In the genomic region with DNA sequence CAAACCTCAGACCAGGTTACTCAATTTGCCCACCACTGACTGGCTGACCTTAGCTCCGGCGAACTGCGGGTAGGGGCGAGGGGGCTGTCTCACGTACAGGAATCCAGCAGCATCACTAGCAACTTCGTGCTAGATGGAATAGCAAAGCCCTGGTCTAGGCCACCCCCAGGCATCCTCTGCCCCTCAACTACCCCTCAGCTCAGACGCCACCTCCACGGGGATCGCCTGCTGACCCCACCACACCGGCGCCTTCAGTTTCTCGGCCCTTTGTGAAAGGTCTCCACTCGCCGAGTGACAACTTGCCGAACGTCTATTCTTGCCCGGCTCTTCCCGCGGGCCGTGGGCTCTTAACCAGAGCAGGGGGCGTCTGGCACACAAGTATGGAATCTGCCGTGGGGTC, we compare ENCODE assay signal across 8 mouse cellular contexts. TPM values are rescaled to one million over a fixed set of nuclear protein-coding genes. Genes with fewer than 3 reads are reported as not detected.
DNase-seq lines count a peak whose midpoint lies in the region; ATAC-seq and TF ChIP-seq lines count a peak whose summit lies in the region.

No protein-coding gene starts in this region.

- no peak for TF ChIP-seq POLR2A in spleen, adult 2 months (IDR thresholded peaks at IDR 0.05; ENCODE audit: low read depth, low read length)

- peak overlapping the region; percentile 82 for H3K4me3 ChIP-seq in spleen, adult 2 months (ENCODE audit: extremely low read depth, insufficient read depth, insufficient read length)
- peak overlapping the region; percentile 82 for H3K4me3 ChIP-seq in limb, embryonic 11.5 days (ENCODE audit: low read depth, low read length)
- H3K4me3 ChIP-seq in stomach, embryonic 14.5 days (ENCODE audit: low read depth, low read length) = peak overlapping the region; percentile 59

- H3K9ac ChIP-seq in limb, embryonic 11.5 days (ENCODE audit: low read length) = peak overlapping the region; percentile 54
- H3K9ac ChIP-seq in stomach, embryonic 14.5 days (replicated peaks; ENCODE audit: low read depth, low read length) = peak overlapping the region; percentile 43

- no peaks in the 10 kb centered on the region for H3K27me3 ChIP-seq in spleen, adult 2 months (ENCODE audit: control insufficient read depth, insufficient read depth, low read length)
- no peaks in the 10 kb centered on the region for H3K27me3 ChIP-seq in limb, embryonic 11.5 days (ENCODE audit: control insufficient read depth, insufficient read depth, low read length)
- H3K27me3 ChIP-seq in stomach, embryonic 14.5 days (ENCODE audit: control insufficient read depth, insufficient read depth, low read length) = no peaks in the 10 kb centered on the region

- no peak for TF ChIP-seq CTCF in spleen, adult 2 months (IDR thresholded peaks at IDR 0.05; ENCODE audit: extremely low read depth, insufficient read depth, insufficient read length, insufficient replicate concordance)

- no peak for DNase-seq in cerebellum, postnatal 25 days
- no peak for DNase-seq in spleen, adult 2 months (ENCODE audit: low read depth in 1 of 2, low spot score in 2 of 2)
- no peak for DNase-seq in spleen, adult 12 weeks (ENCODE audit: low spot score)
- DNase-seq in limb, embryonic 11.5 days (ENCODE audit: low spot score) = no peak
- DNase-seq in adipocyte (ENCODE audit: low spot score) = no peak
- no peak for DNase-seq in layer of hippocampus, adult 11-12 months (ENCODE audit: low spot score)

- H3K4me2 ChIP-seq in limb, embryonic 11.5 days (ENCODE audit: low read depth, severe bottlenecking) = peak overlapping the region; percentile 67
- H3K4me2 ChIP-seq in stomach, embryonic 14.5 days (replicated peaks; ENCODE audit: low read depth, low read length) = peak overlapping the region; percentile 78

- peaks cover 4% of the 10 kb centered on the region; the same call in 1 of the 2 replicates for H3K4me1 ChIP-seq in spleen, adult 2 months (ENCODE audit: control insufficient read depth, insufficient read depth, insufficient read length)
- H3K4me1 ChIP-seq in limb, embryonic 11.5 days (ENCODE audit: control insufficient read depth, insufficient read depth, low read length) = 0 out of 2 replicates have a peak, but pooled peaks cover 6% of the 10 kb centered on the region
- peaks cover 5% of the 10 kb centered on the region for H3K4me1 ChIP-seq in stomach, embryonic 14.5 days (ENCODE audit: control insufficient read depth, insufficient read depth, low read length)

- no peaks in the 10 kb centered on the region for H3K9me3 ChIP-seq in limb, embryonic 11.5 days (ENCODE audit: control insufficient read depth, low read length)
- no peaks in the 10 kb centered on the region for H3K9me3 ChIP-seq in stomach, embryonic 14.5 days (ENCODE audit: control insufficient read depth, low read depth, low read length)

- H3K36me3 ChIP-seq in spleen, adult 2 months (ENCODE audit: control insufficient read depth, insufficient read depth, low read length) = no peaks in the 10 kb centered on the region
- no peaks in the 10 kb centered on the region for H3K36me3 ChIP-seq in limb, embryonic 11.5 days (ENCODE audit: control insufficient read depth, insufficient read depth, low read length)
- no peaks in the 10 kb centered on the region; the same call in 1 of the 2 replicates for H3K36me3 ChIP-seq in stomach, embryonic 14.5 days (ENCODE audit: control insufficient read depth, insufficient read depth, low read length)

- peak overlapping the region; percentile 65; the same call in 1 of the 2 replicates for H3K27ac ChIP-seq in spleen, adult 2 months (ENCODE audit: insufficient read depth, low read length)
- no peak overlapping the region for H3K27ac ChIP-seq in limb, embryonic 11.5 days (replicated peaks; ENCODE audit: low read depth, low read length)
- peak overlapping the region; percentile 75; the same call in 1 of the 2 replicates for H3K27ac ChIP-seq in stomach, embryonic 14.5 days (ENCODE audit: low read length)

- ATAC-seq in cerebellum, adult (ENCODE audit: insufficient number of reproducible peaks, low FRiP score, low TSS enrichment) = peak; percentile 2; the same call in 1 of the 2 replicates
- ATAC-seq in limb, embryonic 11.5 days (ENCODE audit: insufficient number of reproducible peaks, low FRiP score, low TSS enrichment, low read depth) = 0 out of 2 replicates have a peak, but pooled peaks have one; percentile 1
- ATAC-seq in stomach, embryonic 14.5 days (ENCODE audit: insufficient number of reproducible peaks, insufficient read depth, low FRiP score, low read depth) = no peak

- WGBS in spleen, adult 2 months = 3% methylated on average over 22 of the region's 22 CpGs
- 2% methylated on average over 22 of the region's 22 CpGs for WGBS in limb, embryonic 11.5 days
- under 1% methylated on average over 22 of the region's 22 CpGs for WGBS in stomach, embryonic 14.5 days

RNA-seq across cellular contexts. Expression of a gene that starts 0.6 kb away (rescaled TPM):
- polyA plus RNA-seq in spleen, adult 2 months (2012; rRNA removed) = 15.2 and 20.8 TPM in 2 replicates
- polyA plus RNA-seq in limb, embryonic 11.5 days (2014; fragmentation: Nextera tagmentation; extraction: Ambion mirVana) = 26.6 and 33.8 TPM in 2 replicates
- 43.2 and 55.9 TPM in 2 replicates for polyA plus RNA-seq in stomach, embryonic 14.5 days (2014; fragmentation: Nextera tagmentation; extraction: Ambion mirVana)

RNA-seq across cellular contexts. Expression of a gene that starts 16.5 kb away (rescaled TPM):
- polyA plus RNA-seq in spleen, adult 2 months (2012; rRNA removed) = not detected in 2 replicates
- polyA plus RNA-seq in limb, embryonic 11.5 days (2014; fragmentation: Nextera tagmentation; extraction: Ambion mirVana) = not detected in 2 replicates
- polyA plus RNA-seq in stomach, embryonic 14.5 days (2014; fragmentation: Nextera tagmentation; extraction: Ambion mirVana) = not detected in 2 replicates

RNA-seq across cellular contexts. Expression of a gene that starts 40.9 kb away (rescaled TPM):
- polyA plus RNA-seq in spleen, adult 2 months (2012; rRNA removed) = not detected in 2 replicates
- not detected in 2 replicates for polyA plus RNA-seq in limb, embryonic 11.5 days (2014; fragmentation: Nextera tagmentation; extraction: Ambion mirVana)
- 0.32 TPM in 1 of 2 replicates, not detected in the other for polyA plus RNA-seq in stomach, embryonic 14.5 days (2014; fragmentation: Nextera tagmentation; extraction: Ambion mirVana)

RNA-seq across cellular contexts. Expression of a gene that starts 51.9 kb away (rescaled TPM):
- 0.26 TPM in 2 replicates for polyA plus RNA-seq in spleen, adult 2 months (2012; rRNA removed)
- 0.81 and 1.5 TPM in 2 replicates for polyA plus RNA-seq in limb, embryonic 11.5 days (2014; fragmentation: Nextera tagmentation; extraction: Ambion mirVana)
- 5.7 and 6.3 TPM in 2 replicates for polyA plus RNA-seq in stomach, embryonic 14.5 days (2014; fragmentation: Nextera tagmentation; extraction: Ambion mirVana)

RNA-seq across cellular contexts. Expression of a gene that starts 57.2 kb away (rescaled TPM):
- polyA plus RNA-seq in spleen, adult 2 months (2012; rRNA removed) = not detected in 2 replicates
- polyA plus RNA-seq in limb, embryonic 11.5 days (2014; fragmentation: Nextera tagmentation; extraction: Ambion mirVana) = 0.35 and 0.43 TPM in 2 replicates
- polyA plus RNA-seq in stomach, embryonic 14.5 days (2014; fragmentation: Nextera tagmentation; extraction: Ambion mirVana) = 0.36 and 0.41 TPM in 2 replicates
